Mouse (Mus musculus) layer of hippocampus, postnatal 25 days (tissue): Measurements from ENCODE around the gene Klf7. TPM values are rescaled to one million over a fixed set of nuclear protein-coding genes. Genes with fewer than 3 reads are reported as not detected.

Experiments
- DNase-seq, 2 experiments: peaks; one replicate each; pipeline ENCODE4 v3.0.0; 2022; ENCODE audit warnings: mixed read lengths in 2 of 2, low spot score in 1 of 2; ENCODE audit errors: extremely low spot score in 1 of 2
- total RNA-seq, 2 experiments: library from RNA; stranded (reverse); gene quantifications; 2 replicates each; pipeline ENCODE4 v1.2.3; 2021

Gene Klf7
- total RNA-seq, 2 experiments from 2014 or later: 33.4 to 41.3 TPM

- DNase-seq: no peak
Observed at GRCm38 (mm10) chr1:64106127-64106526, 16.0 kb downstream of the Klf7 start.

- DNase-seq: no peak
Observed at GRCm38 (mm10) chr1:64105181-64105646, 16.9 kb downstream of the Klf7 start.

GRCm38 (mm10) chr1:64104665-64105064 is 17.4 kb downstream of the Klf7 start:
- no peak for DNase-seq

- no peak for DNase-seq
Observed at GRCm38 (mm10) chr1:64101331-64101730, 20.8 kb downstream of the Klf7 start.

- DNase-seq: no peak
Observed at GRCm38 (mm10) chr1:64098800-64099199, 23.3 kb downstream of the Klf7 start.

GRCm38 (mm10) chr1:64097640-64098287 is 24.3 kb downstream of the Klf7 start:
- no peak for DNase-seq

GRCm38 (mm10) chr1:64093018-64093417 is 29.1 kb downstream of the Klf7 start:
- no peak for DNase-seq

GRCm38 (mm10) chr1:64091591-64091990 is 30.5 kb downstream of the Klf7 start:
- no peak for DNase-seq

GRCm38 (mm10) chr1:64090566-64090965 is 31.5 kb downstream of the Klf7 start:
- DNase-seq: no peak

GRCm38 (mm10) chr1:64089691-64090090 is 32.4 kb downstream of the Klf7 start:
- no peak for DNase-seq

- no peak for DNase-seq
Observed at GRCm38 (mm10) chr1:64088604-64089320, 33.3 kb downstream of the Klf7 start.

- no peak for DNase-seq
Observed at GRCm38 (mm10) chr1:64087657-64088603, 34.2 kb downstream of the Klf7 start.

- DNase-seq: no peak
Observed at GRCm38 (mm10) chr1:64085875-64086274, 36.2 kb downstream of the Klf7 start.

GRCm38 (mm10) chr1:64085361-64085760 is 36.7 kb downstream of the Klf7 start:
- DNase-seq: no peak

GRCm38 (mm10) chr1:64084706-64085105 is 37.4 kb downstream of the Klf7 start:
- DNase-seq: no peak

GRCm38 (mm10) chr1:64081791-64082190 is 40.3 kb downstream of the Klf7 start:
- DNase-seq: no peak

GRCm38 (mm10) chr1:64081217-64081616 is 40.9 kb downstream of the Klf7 start:
- DNase-seq: no peak

- DNase-seq: no peak
Observed at GRCm38 (mm10) chr1:64080263-64080662, 41.8 kb downstream of the Klf7 start.

GRCm38 (mm10) chr1:64078747-64079211 is 43.3 kb downstream of the Klf7 start:
- no peak for DNase-seq

GRCm38 (mm10) chr1:64078011-64078746 is 43.9 kb downstream of the Klf7 start:
- no peak for DNase-seq
